Mouse (Mus musculus): ENCODE results near the gene Ppp1r16b. TPM values are rescaled to one million over a fixed set of nuclear protein-coding genes. Genes with fewer than 3 reads are reported as not detected.

Gene Ppp1r16b
- total and polyA plus RNA-seq, 3 experiments = 0.16 to 0.75 TPM; not detected in 1

DNA sequence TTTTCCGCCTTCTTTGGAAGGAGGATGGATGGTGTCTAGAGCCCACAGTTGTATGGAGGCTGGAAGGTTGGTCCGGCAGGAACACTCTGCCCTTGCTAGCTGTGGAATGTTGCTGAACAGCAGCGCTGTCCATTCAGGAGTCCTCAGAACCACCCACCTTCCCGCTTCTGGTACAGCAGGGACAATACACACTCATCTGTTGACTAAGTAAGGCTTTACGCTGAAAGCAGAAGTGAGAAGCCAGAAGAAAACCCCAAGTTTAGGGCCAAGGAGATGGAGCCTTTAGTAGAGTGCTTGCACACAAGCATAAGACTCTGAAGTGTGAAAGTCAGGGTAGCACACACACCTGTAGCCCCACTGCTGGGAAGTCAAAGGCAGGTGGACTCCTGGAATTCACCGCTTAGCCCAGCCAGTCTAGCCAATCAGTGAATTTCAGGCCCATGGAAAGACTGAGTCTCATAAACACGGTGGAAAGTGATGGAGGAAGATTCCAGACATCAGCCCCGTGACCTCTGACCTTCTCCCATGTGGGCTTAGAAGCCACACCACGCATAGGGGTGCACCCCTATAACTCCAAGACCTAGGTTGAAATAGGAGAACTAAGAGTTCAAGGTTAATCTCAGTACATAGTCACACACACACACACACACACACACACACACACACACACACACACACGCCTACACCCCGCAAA lies 17.3 kb downstream of the Ppp1r16b start:
- no peak for ATAC-seq (ENCODE audit: extremely low read depth, insufficient number of reproducible peaks, low FRiP score, poor library complexity, severe bottlenecking)
- Histone ChIP-seq H3K4me3 (ENCODE audit: low read depth, low read length) (no peak overlapping the region), H3K4me1 (ENCODE audit: insufficient read depth, low read depth, low read length) (no peaks in the 10 kb centered on the region), H3K36me3 (replicated peaks) (no peaks in the 10 kb centered on the region), H3K9me3 (replicated peaks) (no peaks in the 10 kb centered on the region), H3K27me3 (ENCODE audit: insufficient read depth, low read length) (no peaks in the 10 kb centered on the region)
- no peak for DNase-seq (ENCODE audit: low spot score)
- no peak for TF ChIP-seq TAL1 (conservative IDR thresholded peaks at IDR 0.05; ENCODE audit: low read depth, low read length)
- no peak for TF ChIP-seq POLR2AphosphoS5 (IDR thresholded peaks at IDR 0.05; ENCODE audit: insufficient replicate concordance, low read depth, low read length)
- no peak for TF ChIP-seq GATA1 (IDR thresholded peaks at IDR 0.05; ENCODE audit: borderline replicate concordance, low read length)
- no peak for TF ChIP-seq CTCF (IDR thresholded peaks at IDR 0.05; ENCODE audit: low read depth, low read length)
- no peak for TF ChIP-seq GATA2 (IDR thresholded peaks at IDR 0.05; ENCODE audit: borderline replicate concordance, low read depth, low read length)

GRCm38 (mm10) chr2:158683038-158683413 lies 17.8 kb downstream of the Ppp1r16b start:
- no peaks in the 10 kb centered on the region for H3K27me3 ChIP-seq (ENCODE audit: insufficient read depth, low read length)
- H3K9me3 ChIP-seq (replicated peaks) = no peaks in the 10 kb centered on the region
- no peak overlapping the region for H3K4me3 ChIP-seq (ENCODE audit: low read depth, low read length)
- DNase-seq (ENCODE audit: low spot score) = no peak
- no peak for TF ChIP-seq TAL1 (conservative IDR thresholded peaks at IDR 0.05; ENCODE audit: low read depth, low read length)
- TF ChIP-seq GATA1 (IDR thresholded peaks at IDR 0.05; ENCODE audit: borderline replicate concordance, low read length) = no peak
- no peak for TF ChIP-seq POLR2AphosphoS5 (IDR thresholded peaks at IDR 0.05; ENCODE audit: insufficient replicate concordance, low read depth, low read length)
- no peak for TF ChIP-seq GATA2 (IDR thresholded peaks at IDR 0.05; ENCODE audit: borderline replicate concordance, low read depth, low read length)
- no peak for TF ChIP-seq CTCF (IDR thresholded peaks at IDR 0.05; ENCODE audit: low read depth, low read length)
- H3K4me1 ChIP-seq (ENCODE audit: insufficient read depth, low read depth, low read length) = no peaks in the 10 kb centered on the region
- no peak for ATAC-seq (ENCODE audit: extremely low read depth, insufficient number of reproducible peaks, low FRiP score, poor library complexity, severe bottlenecking)
- no peaks in the 10 kb centered on the region for H3K36me3 ChIP-seq (replicated peaks)

- H3K9me3 ChIP-seq (replicated peaks) = no peaks in the 10 kb centered on the region
- H3K4me1 ChIP-seq (ENCODE audit: insufficient read depth, low read depth, low read length) = no peaks in the 10 kb centered on the region
- H3K27me3 ChIP-seq (ENCODE audit: insufficient read depth, low read length) = no peaks in the 10 kb centered on the region
- no peak for DNase-seq (ENCODE audit: low spot score)
- no peak for ATAC-seq (ENCODE audit: extremely low read depth, insufficient number of reproducible peaks, low FRiP score, poor library complexity, severe bottlenecking)
- H3K4me3 ChIP-seq (ENCODE audit: low read depth, low read length) = no peak overlapping the region
- no peaks in the 10 kb centered on the region for H3K36me3 ChIP-seq (replicated peaks)
- TF ChIP-seq TAL1 (conservative IDR thresholded peaks at IDR 0.05; ENCODE audit: low read depth, low read length) = no peak
- no peak for TF ChIP-seq CTCF (IDR thresholded peaks at IDR 0.05; ENCODE audit: low read depth, low read length)
Measured at GRCm38 (mm10) chr2:158684247-158684843, 19.1 kb downstream of the Ppp1r16b start.

DNA sequence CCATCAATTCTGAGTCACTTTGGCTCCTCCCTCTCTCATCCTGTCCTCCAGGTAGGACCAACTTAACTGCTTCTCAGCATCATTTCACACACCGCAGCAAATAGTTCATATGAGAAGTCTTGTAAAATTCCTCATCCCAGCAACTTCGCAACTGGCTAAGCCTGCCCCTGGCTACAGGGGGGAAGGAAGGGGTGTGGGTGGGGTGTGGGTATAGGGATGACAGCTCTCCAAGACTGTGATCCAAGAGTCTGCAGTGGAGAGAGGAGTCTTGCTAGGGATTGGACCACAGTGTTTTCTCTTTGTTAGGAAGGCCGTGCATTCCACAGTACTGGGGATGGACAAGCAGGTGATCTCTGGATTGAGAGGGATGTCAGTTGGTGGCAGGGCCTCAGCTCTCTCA lies 19.7 kb downstream of the Ppp1r16b start:
- Histone ChIP-seq H3K27me3 (ENCODE audit: insufficient read depth, low read length) (no peaks in the 10 kb centered on the region), H3K36me3 (replicated peaks) (no peaks in the 10 kb centered on the region), H3K4me3 (ENCODE audit: low read depth, low read length) (no peak overlapping the region), H3K4me1 (ENCODE audit: insufficient read depth, low read depth, low read length) (no peaks in the 10 kb centered on the region), H3K9me3 (replicated peaks) (no peaks in the 10 kb centered on the region)
- DNase-seq (ENCODE audit: low spot score) (no peak), ATAC-seq (ENCODE audit: extremely low read depth, insufficient number of reproducible peaks, low FRiP score, poor library complexity, severe bottlenecking) (no peak)
- no peak for TF ChIP-seq GATA2 (IDR thresholded peaks at IDR 0.05; ENCODE audit: borderline replicate concordance, low read depth, low read length)
- no peak for TF ChIP-seq POLR2AphosphoS5 (IDR thresholded peaks at IDR 0.05; ENCODE audit: insufficient replicate concordance, low read depth, low read length)
- TF ChIP-seq CTCF (IDR thresholded peaks at IDR 0.05; ENCODE audit: low read depth, low read length) = no peak
- TF ChIP-seq TAL1 (conservative IDR thresholded peaks at IDR 0.05; ENCODE audit: low read depth, low read length) = no peak
- TF ChIP-seq GATA1 (IDR thresholded peaks at IDR 0.05; ENCODE audit: borderline replicate concordance, low read length) = no peak

DNA sequence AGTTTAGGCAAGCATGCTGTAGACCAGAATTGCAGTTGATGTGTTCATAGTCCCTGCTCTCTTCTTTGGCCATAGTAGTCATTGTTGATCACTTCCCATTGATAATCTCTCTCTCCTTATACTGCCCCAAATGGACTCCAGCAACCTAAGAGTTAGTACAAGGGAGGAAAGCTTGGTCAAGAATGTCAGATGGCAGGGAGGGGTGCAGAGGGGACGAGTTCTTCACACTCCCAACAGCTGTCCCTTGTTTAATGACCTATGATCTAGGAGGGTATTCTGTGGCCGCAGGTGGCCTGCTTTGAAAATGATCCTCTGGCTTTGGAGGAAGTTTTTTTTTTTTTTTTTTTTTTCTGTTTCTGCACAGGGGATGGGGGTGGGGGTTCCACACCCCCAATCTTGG lies 21.2 kb downstream of the Ppp1r16b start:
- no peak for TF ChIP-seq GATA1 (IDR thresholded peaks at IDR 0.05; ENCODE audit: borderline replicate concordance, low read length)
- TF ChIP-seq POLR2AphosphoS5 (IDR thresholded peaks at IDR 0.05; ENCODE audit: insufficient replicate concordance, low read depth, low read length) = no peak
- TF ChIP-seq CTCF (IDR thresholded peaks at IDR 0.05; ENCODE audit: low read depth, low read length) = no peak
- no peak for TF ChIP-seq GATA2 (IDR thresholded peaks at IDR 0.05; ENCODE audit: borderline replicate concordance, low read depth, low read length)
- TF ChIP-seq TAL1 (conservative IDR thresholded peaks at IDR 0.05; ENCODE audit: low read depth, low read length) = no peak
- no peak for DNase-seq (ENCODE audit: low spot score)
- no peak overlapping the region for H3K4me3 ChIP-seq (ENCODE audit: low read depth, low read length)
- no peak for ATAC-seq (ENCODE audit: extremely low read depth, insufficient number of reproducible peaks, low FRiP score, poor library complexity, severe bottlenecking)
- H3K9me3 ChIP-seq (replicated peaks) = no peaks in the 10 kb centered on the region
- no peaks in the 10 kb centered on the region for H3K27me3 ChIP-seq (ENCODE audit: insufficient read depth, low read length)
- no peaks in the 10 kb centered on the region for H3K4me1 ChIP-seq (ENCODE audit: insufficient read depth, low read depth, low read length)
- H3K36me3 ChIP-seq (replicated peaks) = no peaks in the 10 kb centered on the region

- ATAC-seq (ENCODE audit: extremely low read depth, insufficient number of reproducible peaks, low FRiP score, poor library complexity, severe bottlenecking) (no peak), DNase-seq (ENCODE audit: low spot score) (no peak)
- H3K27me3 ChIP-seq (ENCODE audit: insufficient read depth, low read length) = peaks cover 2% of the 10 kb centered on the region; the same call in 1 of the 2 replicates
- no peak for TF ChIP-seq CTCF (IDR thresholded peaks at IDR 0.05; ENCODE audit: low read depth, low read length)
- no peak for TF ChIP-seq TAL1 (conservative IDR thresholded peaks at IDR 0.05; ENCODE audit: low read depth, low read length)
- no peak for TF ChIP-seq GATA2 (IDR thresholded peaks at IDR 0.05; ENCODE audit: borderline replicate concordance, low read depth, low read length)
- no peak for TF ChIP-seq GATA1 (IDR thresholded peaks at IDR 0.05; ENCODE audit: borderline replicate concordance, low read length)
- no peak for TF ChIP-seq POLR2AphosphoS5 (IDR thresholded peaks at IDR 0.05; ENCODE audit: insufficient replicate concordance, low read depth, low read length)
- no peak overlapping the region for H3K4me3 ChIP-seq (ENCODE audit: low read depth, low read length)
- H3K36me3 ChIP-seq (replicated peaks) = no peaks in the 10 kb centered on the region
- no peaks in the 10 kb centered on the region for H3K4me1 ChIP-seq (ENCODE audit: insufficient read depth, low read depth, low read length)
- H3K9me3 ChIP-seq (replicated peaks) = no peaks in the 10 kb centered on the region
Measured at GRCm38 (mm10) chr2:158687804-158688241, 22.6 kb downstream of the Ppp1r16b start.
